Mouse (Mus musculus) midbrain, embryonic 14.5 days (tissue): ENCODE data around the gene Pcmt1. TPM values are rescaled to one million over a fixed set of nuclear protein-coding genes. Genes with fewer than 3 reads are reported as not detected.

ENCODE experiments used
- polyA plus RNA-seq: library from polyadenylated mRNA; unstranded; fragments of >200 nt; fragmentation: Nextera tagmentation; extraction: Ambion mirVana; gene quantifications from 2 replicates; pipeline ENCODE4 v1.2.1, GENCODE M21; 2014

Pcmt1 gene
- polyA plus RNA-seq, 1 experiment from 2014 or later = 156 TPM

Other genes starting within 250 kb of the Pcmt1 start
- 0.07 and 0.80 TPM in 2 replicates for gene Ulbp1, start 207.5 kb downstream of the Pcmt1 start, polyA plus RNA-seq
- gene Lrp11, start 91.3 kb downstream of the Pcmt1 start, polyA plus RNA-seq = 30.9 and 36.6 TPM in 2 replicates
- gene Nup43, start 13.6 kb downstream of the Pcmt1 start, polyA plus RNA-seq = 33.0 and 36.0 TPM in 2 replicates
- gene Lats1, start 78 bp upstream of the Pcmt1 start, polyA plus RNA-seq = 17.9 and 20.6 TPM in 2 replicates
- gene Katna1, start 44.9 kb upstream of the Pcmt1 start, polyA plus RNA-seq = 24.6 and 33.4 TPM in 2 replicates
- gene Ginm1, start 111.7 kb upstream of the Pcmt1 start, polyA plus RNA-seq = 39.4 and 48.1 TPM in 2 replicates
- 51.9 and 54.7 TPM in 2 replicates for gene Ppil4, start 111.8 kb upstream of the Pcmt1 start, polyA plus RNA-seq
- 0.13 TPM in 2 replicates for gene Zc3h12d, start 151.3 kb upstream of the Pcmt1 start, polyA plus RNA-seq